Mouse (Mus musculus): Measurements from ENCODE around the gene Heg1.

Heg1 gene

DNA sequence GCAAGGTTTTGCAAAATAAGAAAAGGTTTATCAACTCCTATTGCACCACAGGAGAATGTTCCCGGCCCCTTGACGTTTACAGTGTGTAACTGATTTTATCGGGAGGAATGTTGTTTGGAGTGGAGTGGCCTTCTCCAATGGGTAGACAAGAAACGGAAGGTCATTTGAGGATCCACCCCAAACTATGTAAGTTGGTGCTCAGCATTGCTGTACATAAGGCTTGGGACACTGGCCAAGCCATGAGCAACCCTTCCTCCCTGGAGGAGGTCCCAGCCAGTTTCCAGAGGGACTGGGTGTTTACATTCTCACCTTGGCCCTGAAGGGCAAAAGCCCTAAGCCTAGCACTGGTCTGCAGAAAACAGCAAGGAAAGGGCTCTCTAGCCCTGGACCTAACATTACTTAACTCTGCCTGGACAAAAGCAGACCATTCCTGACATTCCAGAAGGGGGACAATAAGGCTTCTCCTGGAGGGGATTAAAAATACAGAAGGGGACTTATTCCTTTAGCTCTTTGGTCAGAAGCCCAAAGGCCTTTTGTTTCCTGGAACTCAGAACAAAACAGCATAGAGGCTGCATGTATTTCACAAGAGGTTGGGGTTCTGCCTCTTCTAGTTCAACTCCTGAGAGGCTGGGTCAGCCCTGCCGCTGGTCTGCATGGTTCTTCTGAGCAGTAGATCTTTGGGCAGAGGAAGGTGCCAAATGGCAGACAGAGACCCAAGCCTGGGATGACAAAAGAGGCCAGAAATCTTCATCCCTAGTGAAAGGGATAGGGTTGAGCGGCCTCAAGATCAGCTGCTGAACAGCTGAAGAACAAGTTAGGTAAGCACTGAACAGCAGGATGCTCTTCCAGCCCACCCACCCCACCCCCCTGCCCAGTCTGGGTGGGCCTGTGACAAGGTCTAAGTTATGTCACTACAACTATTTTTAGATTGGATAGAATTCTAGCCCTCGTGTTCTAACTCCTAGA lies 7.5 kb upstream of the Heg1 start:
- in situ Hi-C loops (cut with MboI, MseI) = no loop called here

DNA sequence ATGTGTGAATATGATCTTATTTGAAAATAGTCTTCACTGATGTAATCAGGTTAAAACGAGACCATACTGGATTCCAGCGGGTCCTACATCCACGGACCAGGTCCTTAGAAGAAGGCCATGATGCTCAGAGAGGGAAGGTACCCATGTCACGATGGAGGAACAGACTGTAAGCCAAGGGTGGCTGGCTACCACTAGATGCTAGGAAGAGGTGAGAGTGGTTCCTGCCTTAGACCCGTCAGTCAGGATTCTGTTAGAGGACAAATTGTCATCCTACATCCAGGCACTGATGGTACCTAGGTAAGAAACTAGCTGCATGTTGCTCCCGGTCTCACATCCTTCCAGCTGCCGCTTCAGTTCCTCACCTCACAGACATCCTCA lies 6.9 kb upstream of the Heg1 start:
- in situ Hi-C loops (cut with MboI, MseI) = no loop called here

GRCm38 (mm10) chr16:33677901-33678300 lies 6.3 kb upstream of the Heg1 start:
- in situ Hi-C loops (cut with MboI, MseI) = no loop called here

DNA sequence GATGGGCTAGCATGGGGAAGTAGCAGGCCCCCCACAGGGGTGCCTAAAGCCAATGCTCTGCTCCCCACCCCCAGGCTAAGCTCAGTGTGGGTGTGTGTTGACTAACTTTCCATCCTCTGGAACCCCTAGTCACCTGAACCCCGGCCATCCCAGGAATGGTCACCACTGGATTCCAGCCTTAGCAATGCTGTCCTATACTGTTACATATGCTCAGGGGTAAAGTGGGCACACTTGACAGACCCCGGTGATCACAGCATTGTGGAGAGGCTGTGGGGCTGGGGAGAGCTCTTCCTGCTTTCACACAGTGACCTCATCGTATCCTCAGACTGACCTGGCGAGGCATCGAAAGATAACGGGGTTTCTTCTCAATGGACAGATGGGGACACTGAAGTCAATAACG lies 3.9 kb upstream of the Heg1 start:
- in situ Hi-C loops (cut with MboI, MseI) = no loop called here

GRCm38 (mm10) chr16:33680816-33681215 lies 3.4 kb upstream of the Heg1 start:
- in situ Hi-C loops (cut with MboI, MseI) = no loop called here

GRCm38 (mm10) chr16:33681661-33682060 lies 2.5 kb upstream of the Heg1 start:
- in situ Hi-C loops (cut with MboI, MseI) = no loop called here

- in situ Hi-C loops (cut with MboI, MseI) = no loop called here
These were observed 1.5 kb upstream of the Heg1 start for GRCm38 (mm10) chr16:33682651-33683050.

- in situ Hi-C loops (cut with MboI, MseI) = no loop called here
These were observed 686 bp upstream of the Heg1 start for GRCm38 (mm10) chr16:33683206-33684161.

GRCm38 (mm10) chr16:33684703-33685701 lies 832 bp downstream of the Heg1 start:
- in situ Hi-C loops (cut with MboI, MseI) = no loop called here

GRCm38 (mm10) chr16:33686056-33686455 lies 1.9 kb downstream of the Heg1 start:
- in situ Hi-C loops (cut with MboI, MseI) = no loop called here

DNA sequence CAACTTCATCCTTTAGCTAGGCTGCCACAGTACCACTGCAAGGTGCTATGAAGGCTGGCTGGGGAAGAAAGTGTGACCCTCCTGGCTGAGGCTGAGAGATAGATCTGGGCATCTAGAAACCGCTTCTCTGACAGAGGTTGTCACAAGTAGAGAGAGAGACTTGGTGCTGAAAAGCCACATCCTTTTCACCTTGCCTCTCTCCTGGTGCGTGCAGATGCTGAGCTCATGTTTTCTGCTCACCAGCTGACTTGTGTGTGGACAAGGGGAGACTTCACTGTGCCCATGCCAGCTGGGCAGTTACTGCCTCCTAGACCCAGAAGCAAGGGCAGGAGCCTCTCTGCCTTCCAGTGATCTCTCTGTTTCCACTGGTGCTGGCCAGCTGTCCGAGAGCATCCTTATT lies 3.6 kb downstream of the Heg1 start:
- in situ Hi-C loops (cut with MboI, MseI) = no loop called here

DNA sequence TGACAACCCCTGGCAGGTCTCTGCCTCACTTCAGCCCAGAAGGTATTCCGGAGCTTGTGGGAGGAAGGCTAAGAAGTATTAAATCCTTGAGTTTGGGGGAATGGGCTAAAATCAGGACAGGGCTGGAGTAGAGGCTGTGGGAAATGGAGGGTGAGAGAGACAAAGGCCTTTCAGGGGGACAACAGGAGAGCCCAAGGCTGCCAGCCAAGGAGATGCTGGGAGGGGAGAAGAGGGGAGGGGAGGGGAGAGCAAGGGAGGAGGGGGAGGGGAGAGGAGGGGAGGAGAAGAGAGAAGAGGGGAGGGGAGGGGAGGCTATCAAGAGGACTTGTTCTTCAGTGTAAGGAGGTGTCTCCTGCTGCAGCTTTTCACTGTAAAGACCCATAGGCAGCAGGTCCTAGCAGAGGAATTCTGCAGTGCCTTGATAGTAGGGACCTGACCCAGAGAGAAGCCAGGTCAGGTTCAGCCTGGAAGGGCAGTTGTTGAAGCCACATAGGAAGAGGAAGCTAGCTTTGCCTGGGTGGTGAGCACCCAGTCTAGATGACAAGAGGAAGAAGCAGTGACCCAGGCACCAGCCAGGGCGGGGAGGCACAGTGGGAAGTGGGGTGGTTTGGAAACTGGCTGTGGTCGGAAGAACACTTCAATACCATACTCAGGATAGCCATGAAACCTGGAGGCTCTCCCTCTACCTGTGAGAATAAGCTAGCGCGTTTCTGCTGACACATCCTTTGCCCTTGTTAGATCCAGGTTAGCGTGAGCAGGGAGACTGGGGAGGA lies 7.0 kb downstream of the Heg1 start:
- in situ Hi-C loops (cut with MboI, MseI) = no loop called here

DNA sequence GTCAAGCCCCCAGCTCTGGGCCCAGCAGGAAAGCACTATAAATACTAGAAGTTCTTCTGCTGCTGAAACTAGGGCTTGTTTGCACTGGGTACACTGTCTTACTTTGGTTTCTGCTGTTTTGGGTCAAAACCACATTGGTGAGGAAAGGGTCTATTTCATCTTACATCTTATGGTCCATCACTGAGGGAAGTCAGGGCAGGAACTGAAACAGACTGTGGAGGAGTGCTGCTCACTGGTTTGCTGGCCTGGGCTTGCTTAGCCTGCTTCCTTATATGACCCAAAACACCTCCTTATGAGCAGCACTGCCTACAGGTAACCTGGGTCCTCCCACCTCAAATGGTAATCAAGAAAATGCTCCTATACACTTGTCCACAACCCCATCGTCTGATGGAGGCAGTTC lies 9.4 kb downstream of the Heg1 start:
- in situ Hi-C loops (cut with MboI, MseI) = no loop called here

DNA sequence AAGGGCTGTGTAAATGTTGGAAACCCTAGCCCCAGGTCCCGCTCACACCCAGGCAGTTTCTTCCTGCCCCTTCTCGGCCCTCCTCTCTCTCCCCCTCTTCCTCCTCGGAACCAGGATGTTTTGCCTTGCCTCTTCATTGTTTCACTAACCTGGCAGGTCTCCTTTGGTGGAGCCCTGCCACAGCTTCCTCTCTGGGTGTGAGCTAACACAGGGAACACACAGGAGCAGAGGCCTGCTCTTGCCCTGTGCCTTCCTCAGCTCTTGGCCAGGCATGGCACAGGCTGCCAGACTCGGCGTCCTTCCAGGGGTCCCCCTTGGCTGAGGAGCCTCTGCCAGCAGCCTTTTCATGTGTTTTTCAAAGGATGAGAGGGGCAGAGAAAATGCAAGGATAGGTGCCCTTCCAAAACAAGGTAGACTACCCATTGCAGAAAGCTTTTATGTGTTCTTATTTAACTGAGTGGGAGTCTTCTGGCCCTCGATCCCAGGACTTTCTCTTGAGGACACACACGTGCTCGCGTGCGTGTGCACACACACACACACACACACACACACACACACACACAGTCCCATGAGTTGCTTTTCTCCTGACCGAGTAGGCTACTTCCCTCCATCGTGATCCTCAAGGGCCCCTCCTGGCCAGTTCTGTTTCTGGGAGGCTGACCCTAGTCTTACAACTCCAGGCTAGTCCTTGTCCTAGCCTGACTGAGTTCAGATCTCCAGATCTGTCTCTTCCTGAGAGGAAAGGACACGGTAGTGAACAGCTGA lies 12.8 kb downstream of the Heg1 start:
- in situ Hi-C loops (cut with MboI, MseI) = no loop called here

GRCm38 (mm10) chr16:33697576-33698276 lies 13.6 kb downstream of the Heg1 start:
- in situ Hi-C loops (cut with MboI, MseI) = no loop called here

GRCm38 (mm10) chr16:33698277-33698790 lies 14.2 kb downstream of the Heg1 start:
- in situ Hi-C loops (cut with MboI, MseI) = no loop called here

GRCm38 (mm10) chr16:33700584-33700983 lies 16.4 kb downstream of the Heg1 start:
- in situ Hi-C loops (cut with MboI, MseI) = no loop called here

DNA sequence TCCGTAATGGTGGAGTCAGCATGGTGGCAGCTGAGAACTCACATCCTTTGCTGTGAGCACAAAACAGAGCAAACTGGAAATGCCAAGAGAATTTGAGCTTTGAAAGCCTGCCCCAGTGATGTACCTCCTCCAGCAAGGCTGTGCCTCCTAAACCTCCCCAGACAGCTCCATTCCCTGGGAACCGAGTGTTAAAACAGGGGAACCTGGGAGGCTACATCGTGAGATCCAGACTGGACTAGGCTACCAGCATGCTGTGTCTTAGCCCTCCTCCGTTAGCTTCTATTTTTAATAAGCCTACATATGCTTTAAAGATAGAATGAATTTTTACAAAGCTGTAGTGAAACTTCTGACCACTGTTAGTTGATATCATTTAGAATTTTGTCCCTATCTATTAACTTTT lies 17.7 kb downstream of the Heg1 start:
- in situ Hi-C loops (cut with MboI, MseI) = no loop called here

GRCm38 (mm10) chr16:33704289-33704688 lies 20.1 kb downstream of the Heg1 start:
- in situ Hi-C loops (cut with MboI, MseI) = no loop called here

All from regulatory T cell (primary cell).